Mouse (Mus musculus): ENCODE measurements at regions not wholly inside any gene's neighbourhood (a gene's known extent, or its start where the extent isn't known, plus 50 kb on each side); places are given as distances from the start of the nearest gene placed in this dataset.
A peak's percentile ranks its signal among the peaks of the same experiment; 100 is the strongest.

DNA sequence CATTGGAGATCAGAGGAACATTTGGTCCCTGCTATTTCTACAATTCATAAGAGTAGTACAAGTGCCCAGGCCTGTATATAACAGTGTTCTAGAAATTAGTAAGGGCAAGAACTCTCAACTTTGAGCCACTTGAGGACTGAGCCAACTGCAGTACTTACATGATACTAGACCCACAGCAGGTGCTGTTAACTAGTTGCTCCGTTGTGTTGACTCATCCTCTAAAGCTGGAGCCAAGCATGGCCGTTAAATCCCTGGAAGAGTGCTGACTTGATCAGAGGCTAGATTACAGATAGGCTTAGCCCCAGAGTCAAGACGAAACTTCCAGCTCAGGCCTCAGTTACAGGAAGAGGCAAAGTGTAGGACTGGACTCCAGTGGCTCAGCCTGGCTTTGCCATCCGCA is 107.0 kb upstream of the Ncam1 start:
- 87% methylated on average over 4 of the region's 4 CpGs for WGBS

DNA sequence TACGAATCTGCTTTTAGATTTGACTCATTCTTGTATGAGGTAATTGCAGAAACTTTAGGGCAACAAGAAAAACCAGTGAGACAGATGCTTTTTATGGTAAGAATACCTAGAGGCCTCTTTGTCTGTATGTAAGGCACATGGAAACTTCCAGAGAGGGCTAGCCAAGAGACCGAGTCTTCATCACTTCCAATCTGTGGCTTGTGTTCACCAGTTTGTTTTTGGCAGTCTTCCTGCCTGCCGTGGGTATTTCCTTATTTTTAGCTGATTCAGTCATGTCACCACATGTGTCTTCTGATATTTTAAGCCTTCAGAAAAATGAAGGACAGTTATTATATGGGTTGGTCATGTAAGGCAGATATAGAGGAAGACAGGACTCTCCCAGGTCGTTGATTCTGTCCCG is 100.2 kb upstream of the Ncam1 start:
- no peaks in the 10 kb centered on the region for H3K27me3 ChIP-seq (replicated peaks; ENCODE audit: control insufficient read depth, insufficient read depth, low read length)
- H3K4me1 ChIP-seq (ENCODE audit: control insufficient read depth, insufficient read depth, low read length) = no peaks in the 10 kb centered on the region
- H3K4me2 ChIP-seq (ENCODE audit: low read length) = no peak overlapping the region
- DNase-seq (ENCODE audit: low spot score) (no peak), ATAC-seq (no peak)
- no peak overlapping the region for H3K27ac ChIP-seq (ENCODE audit: low read depth, low read length)
- no peaks in the 10 kb centered on the region for H3K9me3 ChIP-seq (replicated peaks; ENCODE audit: control insufficient read depth, low read length)
- H3K9ac ChIP-seq (ENCODE audit: low read length) = no peak overlapping the region
- 84% methylated on average over 5 of the region's 5 CpGs for WGBS
- H3K36me3 ChIP-seq (ENCODE audit: control insufficient read depth, insufficient read depth, low read length) = no peaks in the 10 kb centered on the region
- no peak overlapping the region for H3K4me3 ChIP-seq (ENCODE audit: low read depth, low read length)

More for the DNA sequence above, 107.0 kb upstream of the Ncam1 start:
- DNase-seq (ENCODE audit: low spot score) (no peak), ATAC-seq (no peak)
- Histone ChIP-seq H3K9me3 (replicated peaks; ENCODE audit: control insufficient read depth, low read length) (no peaks in the 10 kb centered on the region), H3K9ac (ENCODE audit: low read length) (no peak overlapping the region), H3K27me3 (replicated peaks; ENCODE audit: control insufficient read depth, insufficient read depth, low read length) (no peaks in the 10 kb centered on the region), H3K36me3 (ENCODE audit: control insufficient read depth, insufficient read depth, low read length) (no peaks in the 10 kb centered on the region), H3K4me1 (ENCODE audit: control insufficient read depth, insufficient read depth, low read length) (no peaks in the 10 kb centered on the region), H3K27ac (ENCODE audit: low read depth, low read length) (no peak overlapping the region), H3K4me3 (ENCODE audit: low read depth, low read length) (no peak overlapping the region), H3K4me2 (ENCODE audit: low read length) (no peak overlapping the region)

DNA sequence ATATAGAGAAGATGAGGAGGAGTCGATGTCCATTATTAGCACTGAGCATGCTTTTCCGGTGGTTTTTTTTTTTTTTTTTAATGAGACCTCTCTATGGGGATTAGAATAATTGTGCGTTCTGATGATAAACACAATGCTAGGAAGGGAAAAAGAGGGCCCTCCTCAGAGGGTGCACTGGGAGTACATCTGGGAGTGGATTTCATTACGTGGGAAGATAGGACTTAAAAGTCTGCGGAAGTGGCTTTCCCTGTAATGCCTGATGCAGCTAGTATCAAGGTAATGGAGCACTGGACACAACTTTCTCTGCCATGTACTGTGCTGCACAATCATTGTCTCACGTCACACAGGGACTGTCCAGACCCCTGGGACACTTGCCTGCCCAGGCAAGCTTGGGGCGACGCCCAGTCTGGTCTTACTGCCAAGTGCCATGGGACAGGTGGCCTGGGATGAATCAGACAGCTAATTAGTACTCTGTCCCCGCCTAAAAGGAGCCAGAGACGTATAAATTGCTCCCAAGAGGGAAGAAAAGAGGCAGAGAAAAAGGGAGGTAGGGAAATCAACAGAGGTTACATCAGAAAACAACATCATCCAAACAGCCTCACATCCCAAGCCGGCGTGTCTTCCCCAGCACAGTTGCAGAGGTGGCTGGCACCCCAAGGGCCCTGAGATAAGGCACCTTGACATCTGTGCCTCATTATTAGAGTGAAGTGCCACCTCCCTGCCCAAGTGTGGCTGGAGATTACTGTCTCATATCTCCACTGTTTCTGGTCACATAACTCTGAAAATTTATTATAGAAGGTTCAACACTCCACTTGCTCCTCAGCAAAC is 86.0 kb upstream of the Ncam1 start:
- WGBS = 47% methylated on average over 12 of the region's 12 CpGs
- H3K27ac ChIP-seq (ENCODE audit: low read depth, low read length) = no peak overlapping the region
- no peak overlapping the region for H3K4me2 ChIP-seq (ENCODE audit: low read length)
- H3K27me3 ChIP-seq (replicated peaks; ENCODE audit: control insufficient read depth, insufficient read depth, low read length) = no peaks in the 10 kb centered on the region
- no peak overlapping the region for H3K9ac ChIP-seq (ENCODE audit: low read length)
- ATAC-seq (peak; percentile 52; the same call in 1 of the 2 replicates), DNase-seq (ENCODE audit: low spot score) (peak; percentile 70)
- no peaks in the 10 kb centered on the region for H3K36me3 ChIP-seq (ENCODE audit: control insufficient read depth, insufficient read depth, low read length)
- no peaks in the 10 kb centered on the region for H3K9me3 ChIP-seq (replicated peaks; ENCODE audit: control insufficient read depth, low read length)
- H3K4me1 ChIP-seq (ENCODE audit: control insufficient read depth, insufficient read depth, low read length) = peaks cover 8% of the 10 kb centered on the region
- no peak overlapping the region for H3K4me3 ChIP-seq (ENCODE audit: low read depth, low read length)

DNA sequence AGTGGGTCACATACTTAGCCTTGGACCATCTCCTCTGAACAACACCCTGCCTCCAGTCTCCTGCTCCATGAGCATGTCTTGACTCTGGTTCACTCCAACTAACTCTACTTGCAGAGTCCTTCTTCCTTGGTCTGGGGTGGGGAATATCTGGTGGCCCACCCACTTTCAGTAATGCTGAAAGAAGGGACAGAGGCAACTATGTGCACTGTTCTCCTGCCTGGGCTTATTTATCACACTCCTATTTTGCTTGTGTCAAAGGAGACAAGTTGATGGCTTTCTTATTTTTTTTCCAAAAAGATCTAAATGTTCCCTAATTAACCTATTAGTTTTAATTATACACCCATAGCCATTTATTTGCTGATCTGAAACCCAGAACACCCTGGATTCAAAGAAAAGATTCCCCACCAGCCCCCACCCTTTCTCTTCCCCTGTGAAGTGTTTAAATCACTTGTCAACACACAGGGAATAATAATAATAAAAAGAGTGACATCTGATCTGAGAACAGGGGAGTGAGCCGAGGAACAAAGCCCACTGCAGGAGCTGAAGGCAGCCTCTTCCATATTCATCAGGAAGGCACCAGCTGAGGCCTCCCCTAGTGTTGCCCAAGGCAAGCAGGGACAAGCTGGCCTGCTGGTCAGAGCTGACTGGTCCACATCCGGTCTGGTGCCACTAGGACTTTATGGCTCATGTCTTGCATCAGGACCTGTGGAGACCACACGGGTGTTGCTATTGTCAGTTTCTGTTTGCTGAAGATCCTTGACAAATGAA is 80.8 kb upstream of the Ncam1 start:
- no peaks in the 10 kb centered on the region for H3K27me3 ChIP-seq (replicated peaks; ENCODE audit: control insufficient read depth, insufficient read depth, low read length)
- H3K27ac ChIP-seq (ENCODE audit: low read depth, low read length) = no peak overlapping the region; the same call in 1 of the 2 replicates
- no peak overlapping the region for H3K9ac ChIP-seq (ENCODE audit: low read length)
- H3K4me1 ChIP-seq (ENCODE audit: control insufficient read depth, insufficient read depth, low read length) = peaks cover 9% of the 10 kb centered on the region
- no peak overlapping the region for H3K4me3 ChIP-seq (ENCODE audit: low read depth, low read length)
- H3K36me3 ChIP-seq (ENCODE audit: control insufficient read depth, insufficient read depth, low read length) = no peaks in the 10 kb centered on the region
- ATAC-seq = peak; percentile 91
- no peaks in the 10 kb centered on the region for H3K9me3 ChIP-seq (replicated peaks; ENCODE audit: control insufficient read depth, low read length)
- H3K4me2 ChIP-seq (ENCODE audit: low read length) = no peak overlapping the region
- 21% methylated on average over 3 of the region's 3 CpGs for WGBS
- DNase-seq (ENCODE audit: low spot score) = peak; percentile 75

DNA sequence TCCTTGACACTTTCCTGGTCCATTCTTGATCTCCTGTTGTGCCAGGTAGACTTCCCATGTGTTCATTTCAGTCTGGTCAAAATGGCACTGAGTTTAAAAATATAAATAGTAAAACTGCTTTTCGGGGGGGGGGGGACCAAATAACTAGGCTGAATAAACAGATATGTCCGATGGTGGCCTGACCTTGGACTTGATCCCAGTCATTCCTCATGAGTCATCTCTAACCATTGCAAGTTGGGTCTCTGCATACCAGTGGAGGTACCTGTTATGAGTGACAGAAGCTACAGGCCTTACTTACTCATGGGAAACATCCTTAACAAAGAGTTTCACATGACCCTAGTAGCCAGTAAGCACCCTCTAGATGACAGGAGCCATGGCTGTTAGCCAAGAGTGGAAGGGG is 76.2 kb upstream of the Ncam1 start:
- H3K27me3 ChIP-seq (replicated peaks; ENCODE audit: control insufficient read depth, insufficient read depth, low read length) = no peaks in the 10 kb centered on the region
- H3K27ac ChIP-seq (ENCODE audit: low read depth, low read length) = no peak overlapping the region
- WGBS = 86% methylated on average over 2 of the region's 2 CpGs
- no peak overlapping the region for H3K4me2 ChIP-seq (ENCODE audit: low read length)
- ATAC-seq (no peak), DNase-seq (ENCODE audit: low spot score) (no peak)
- H3K9ac ChIP-seq (ENCODE audit: low read length) = no peak overlapping the region
- H3K4me3 ChIP-seq (ENCODE audit: low read depth, low read length) = no peak overlapping the region
- no peaks in the 10 kb centered on the region for H3K9me3 ChIP-seq (replicated peaks; ENCODE audit: control insufficient read depth, low read length)
- H3K4me1 ChIP-seq (ENCODE audit: control insufficient read depth, insufficient read depth, low read length) = peaks cover 14% of the 10 kb centered on the region
- no peaks in the 10 kb centered on the region for H3K36me3 ChIP-seq (ENCODE audit: control insufficient read depth, insufficient read depth, low read length)

DNA sequence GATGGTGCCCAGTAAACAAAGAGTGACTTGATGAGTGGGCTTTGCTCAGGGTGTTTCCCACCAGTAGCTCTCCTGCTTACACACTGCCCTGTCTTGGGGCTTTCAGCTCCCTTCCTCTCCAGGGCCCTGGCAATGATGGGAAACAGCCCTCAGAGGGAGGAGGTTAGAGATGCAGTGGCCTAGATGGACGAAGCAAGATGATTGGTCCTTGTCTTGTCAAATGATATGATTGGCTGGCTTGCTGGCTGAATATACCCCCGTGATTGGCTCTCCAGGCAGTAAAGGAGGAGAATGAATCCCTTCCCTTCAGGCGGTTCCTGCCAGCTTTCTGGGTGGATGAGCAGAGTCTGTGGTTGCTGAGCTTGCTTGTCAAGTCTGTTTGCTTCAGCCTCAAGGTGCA is 74.8 kb upstream of the Ncam1 start:
- DNase-seq (ENCODE audit: low spot score) = peak; percentile 90
- 4% methylated on average over 3 of the region's 3 CpGs for WGBS

DNA sequence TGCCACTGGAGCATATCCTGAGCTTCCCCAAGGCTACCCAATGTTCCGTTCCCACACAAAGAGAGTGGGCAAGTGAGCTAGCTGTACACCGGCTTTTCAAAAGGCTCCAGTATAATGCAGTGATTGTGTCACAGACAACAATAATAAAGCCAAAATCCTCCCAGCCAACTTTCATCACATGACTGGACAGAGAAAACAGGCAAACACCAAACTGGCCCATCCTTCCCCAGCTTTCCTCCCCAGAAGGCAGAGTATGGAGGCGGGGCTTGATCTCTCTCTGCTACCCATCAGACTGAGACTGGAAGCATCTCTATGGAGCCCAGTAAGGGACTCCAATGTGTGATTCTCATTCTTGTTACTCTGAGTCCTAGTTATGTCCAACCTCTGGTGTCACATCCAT is 52.8 kb upstream of the Ncam1 start:
- Histone ChIP-seq H3K9me3 (replicated peaks; ENCODE audit: control insufficient read depth, low read length) (no peaks in the 10 kb centered on the region), H3K36me3 (ENCODE audit: control insufficient read depth, insufficient read depth, low read length) (no peaks in the 10 kb centered on the region), H3K4me3 (ENCODE audit: low read depth, low read length) (no peak overlapping the region), H3K27ac (ENCODE audit: low read depth, low read length) (no peak overlapping the region), H3K4me2 (ENCODE audit: low read length) (no peak overlapping the region), H3K27me3 (replicated peaks; ENCODE audit: control insufficient read depth, insufficient read depth, low read length) (no peaks in the 10 kb centered on the region), H3K9ac (ENCODE audit: low read length) (no peak overlapping the region), H3K4me1 (ENCODE audit: control insufficient read depth, insufficient read depth, low read length) (no peaks in the 10 kb centered on the region)
- DNase-seq (ENCODE audit: low spot score) = no peak
- 54% methylated on average over 3 of the region's 3 CpGs for WGBS
- no peak for ATAC-seq

More for the DNA sequence above, 74.8 kb upstream of the Ncam1 start:
- ATAC-seq = peak; percentile 94
- Histone ChIP-seq H3K9me3 (replicated peaks; ENCODE audit: control insufficient read depth, low read length) (no peaks in the 10 kb centered on the region), H3K36me3 (ENCODE audit: control insufficient read depth, insufficient read depth, low read length) (no peaks in the 10 kb centered on the region), H3K4me2 (ENCODE audit: low read length) (peak overlapping the region; percentile 41), H3K4me1 (ENCODE audit: control insufficient read depth, insufficient read depth, low read length) (0 out of 2 replicates have a peak, but pooled peaks cover 5% of the 10 kb centered on the region), H3K9ac (ENCODE audit: low read length) (peak overlapping the region; percentile 29; the same call in 1 of the 2 replicates), H3K27me3 (replicated peaks; ENCODE audit: control insufficient read depth, insufficient read depth, low read length) (no peaks in the 10 kb centered on the region), H3K27ac (ENCODE audit: low read depth, low read length) (no peak overlapping the region), H3K4me3 (ENCODE audit: low read depth, low read length) (peak overlapping the region; percentile 13)

DNA sequence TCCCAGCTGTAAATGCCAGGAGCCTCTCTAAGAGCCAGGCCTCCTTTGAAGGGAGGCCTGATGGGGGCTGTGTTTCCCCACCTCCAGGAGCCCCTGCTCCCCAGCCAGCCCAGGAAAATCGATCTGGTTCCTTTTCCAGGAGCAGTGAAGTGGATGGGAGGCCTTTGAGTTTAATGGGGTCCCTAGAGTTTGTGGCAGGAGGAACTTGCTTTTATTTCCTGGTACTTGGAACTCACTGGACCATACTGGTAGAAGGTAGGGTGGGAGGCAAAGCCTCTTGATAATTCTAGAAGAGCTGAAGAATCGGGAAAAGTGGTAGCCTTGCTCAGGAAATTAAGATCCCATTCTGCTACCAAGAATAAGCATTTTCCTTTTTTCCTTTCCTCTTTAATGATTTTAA is 50.7 kb upstream of the Ncam1 start:
- ATAC-seq (no peak), DNase-seq (ENCODE audit: low spot score) (no peak)
- Histone ChIP-seq H3K4me3 (ENCODE audit: low read depth, low read length) (no peak overlapping the region), H3K27me3 (replicated peaks; ENCODE audit: control insufficient read depth, insufficient read depth, low read length) (no peaks in the 10 kb centered on the region), H3K9me3 (replicated peaks; ENCODE audit: control insufficient read depth, low read length) (no peaks in the 10 kb centered on the region), H3K4me1 (ENCODE audit: control insufficient read depth, insufficient read depth, low read length) (no peaks in the 10 kb centered on the region), H3K36me3 (ENCODE audit: control insufficient read depth, insufficient read depth, low read length) (no peaks in the 10 kb centered on the region), H3K9ac (ENCODE audit: low read length) (no peak overlapping the region), H3K4me2 (ENCODE audit: low read length) (no peak overlapping the region), H3K27ac (ENCODE audit: low read depth, low read length) (no peak overlapping the region)
- 48% methylated on average over 2 of the region's 2 CpGs for WGBS

DNA sequence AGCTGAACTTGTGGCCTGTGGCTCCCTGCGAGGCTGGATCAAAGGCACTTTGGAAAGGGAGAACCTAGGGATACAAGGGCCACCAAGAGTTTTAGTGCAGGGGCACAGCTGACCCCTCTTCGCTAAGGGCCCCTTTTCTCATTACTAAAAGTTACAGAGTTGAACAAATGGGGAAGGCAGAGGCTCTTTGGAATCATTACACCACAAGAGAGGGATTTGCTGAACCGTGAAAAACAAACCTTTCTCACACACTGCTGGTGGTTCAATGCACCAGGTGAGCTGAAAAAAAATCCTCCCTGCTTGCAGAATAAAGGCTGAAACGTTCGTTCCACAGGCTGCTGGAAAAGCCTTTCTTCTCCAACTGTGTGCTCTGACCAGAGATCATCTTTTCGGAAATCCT is 50.2 kb upstream of the Ncam1 start:
- no peak overlapping the region for H3K9ac ChIP-seq (ENCODE audit: low read length)
- no peak for ATAC-seq
- WGBS = 5% methylated on average over 6 of the region's 6 CpGs
- H3K27me3 ChIP-seq (replicated peaks; ENCODE audit: control insufficient read depth, insufficient read depth, low read length) = no peaks in the 10 kb centered on the region
- H3K27ac ChIP-seq (ENCODE audit: low read depth, low read length) = no peak overlapping the region
- H3K4me1 ChIP-seq (ENCODE audit: control insufficient read depth, insufficient read depth, low read length) = no peaks in the 10 kb centered on the region
- no peaks in the 10 kb centered on the region for H3K9me3 ChIP-seq (replicated peaks; ENCODE audit: control insufficient read depth, low read length)
- H3K4me2 ChIP-seq (ENCODE audit: low read length) = no peak overlapping the region
- H3K36me3 ChIP-seq (ENCODE audit: control insufficient read depth, insufficient read depth, low read length) = no peaks in the 10 kb centered on the region
- no peak overlapping the region for H3K4me3 ChIP-seq (ENCODE audit: low read depth, low read length)
- no peak for DNase-seq (ENCODE audit: low spot score)
